Mouse (Mus musculus) lung, embryonic 16.5 days (tissue): ENCODE results near the gene Snx14. TPM values are rescaled to one million over a fixed set of nuclear protein-coding genes. Genes with fewer than 3 reads are reported as not detected.
"Not testable (repeated sequence)": the region's sequence is repeated elsewhere in the genome, so short reads cannot be mapped to it uniquely, and the experiment has no call there.

ENCODE experiments used
- ATAC-seq: fragments of 200-750 bp; cut with Nextera tagmentation; 2 replicates; pipeline ENCODE4 v1.8.0; 2017; ENCODE audit warnings: low read depth, mild to moderate bottlenecking, moderate library complexity
- H3K27ac ChIP-seq: fragments of 300-500 bp; sonication (generic); 2 replicates; pipeline ENCODE4 v1.5.1; 2014; ENCODE audit warnings: mild to moderate bottlenecking, control low read depth, low read length
- H3K27me3 ChIP-seq: fragments of 300-500 bp; sonication (generic); 2 replicates; pipeline ENCODE4 v1.6.1; 2014; ENCODE audit warnings: low read depth, low read length, mixed read lengths; ENCODE audit not compliant: control insufficient read depth, insufficient read depth
- H3K36me3 ChIP-seq: fragments of 300-500 bp; sonication (generic); 2 replicates; pipeline ENCODE4 v1.6.1; 2014; ENCODE audit warnings: low read length; ENCODE audit not compliant: control insufficient read depth, insufficient read depth
- H3K4me1 ChIP-seq: fragments of 300-500 bp; sonication (generic); replicated peaks from 2 replicates; pipeline ENCODE4 v1.6.1; 2014; ENCODE audit warnings: low read length, mixed read lengths; ENCODE audit not compliant: control insufficient read depth, insufficient read depth
- H3K4me2 ChIP-seq: fragments of 300-500 bp; sonication (generic); 2 replicates; pipeline ENCODE4 v1.6.1; 2014; ENCODE audit warnings: low read depth, low read length, control low read depth
- H3K4me3 ChIP-seq: fragments of 300-500 bp; sonication (generic); 2 replicates; pipeline ENCODE4 v1.5.1; 2014; ENCODE audit warnings: mild to moderate bottlenecking, low read length, control low read depth
- H3K9ac ChIP-seq: fragments of 300-500 bp; sonication (generic); 2 replicates; pipeline ENCODE4 v1.6.1; 2014; ENCODE audit warnings: low read length, control low read depth
- H3K9me3 ChIP-seq: fragments of 300-500 bp; sonication (generic); 2 replicates; pipeline ENCODE4 v1.6.1; 2016; ENCODE audit warnings: low read length; ENCODE audit not compliant: control insufficient read depth
- WGBS: fragments of 180-500 bp; shearing (Covaris S2); extraction: QIAGEN DNeasy Blood & Tissue Kit; methylation state at CpG from one replicate; pipeline ENCODE4 v1.1.7; 2014; 5-methylcytosine and 5-hydroxymethylcytosine counted together
- polyA plus RNA-seq: library from polyadenylated mRNA; unstranded; fragments of >200 nt; fragmentation: Nextera tagmentation; extraction: Ambion mirVana; gene quantifications from 2 replicates; pipeline ENCODE4 v1.2.1, GENCODE M21; 2015

Snx14 gene
- 28.8 and 30.1 TPM in 2 replicates for polyA plus RNA-seq

DNA sequence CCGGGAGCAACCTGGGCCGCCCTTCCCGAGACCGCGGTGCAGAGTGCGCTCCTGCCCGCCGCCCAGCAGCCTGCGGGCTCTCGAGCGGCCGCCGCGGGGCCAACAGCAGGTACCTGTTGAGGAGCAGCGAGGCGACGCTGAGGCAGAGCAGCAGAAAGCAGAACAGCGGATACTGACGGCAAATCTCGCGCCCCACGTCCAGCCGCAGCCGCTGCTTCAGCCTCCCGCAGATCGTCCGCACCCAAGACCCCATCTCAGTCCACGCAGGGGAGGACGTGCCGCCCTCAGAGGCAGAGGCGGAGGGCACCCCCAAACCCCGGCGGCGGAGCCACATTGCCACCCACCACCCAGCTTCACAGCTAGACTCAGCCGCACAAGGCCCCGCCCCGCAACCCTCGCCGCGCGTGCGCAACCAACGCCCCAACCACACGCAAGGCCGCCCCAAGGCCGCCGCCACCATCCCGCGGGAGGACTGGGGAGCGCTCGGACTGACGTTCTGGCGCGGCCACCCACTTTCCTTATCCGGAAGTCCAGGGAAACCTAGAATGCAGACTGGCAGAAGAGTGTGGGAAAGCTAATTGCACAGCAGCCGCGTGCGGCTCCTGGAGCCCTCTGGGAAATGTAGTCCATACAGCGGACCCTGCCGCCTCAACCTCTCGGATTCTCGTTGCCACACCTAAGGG lies at the start of gene Snx14:
Gene Snx14 (minus strand): TSS at position 404 of the 683 bp plus-strand sequence.
- Histone ChIP-seq H3K4me2 (peak within 1 kb of the TSS; percentile 94), H3K27me3 (no peaks in the 10 kb centered on the region), H3K9ac (peak within 1 kb of the TSS; percentile 93), H3K4me1 (peaks cover 9% of the 10 kb centered on the region; the same call in 1 of the 2 replicates), H3K27ac (peak within 1 kb of the TSS; percentile 95), H3K36me3 (no peaks in the 10 kb centered on the region; the same call in 1 of the 2 replicates), H3K9me3 (no peaks in the 10 kb centered on the region), H3K4me3 (peak within 1 kb of the TSS; percentile 84)
- ATAC-seq, result peak; percentile 98
- WGBS, result under 1% methylated on average over 59 of the region's 62 CpGs

DNA sequence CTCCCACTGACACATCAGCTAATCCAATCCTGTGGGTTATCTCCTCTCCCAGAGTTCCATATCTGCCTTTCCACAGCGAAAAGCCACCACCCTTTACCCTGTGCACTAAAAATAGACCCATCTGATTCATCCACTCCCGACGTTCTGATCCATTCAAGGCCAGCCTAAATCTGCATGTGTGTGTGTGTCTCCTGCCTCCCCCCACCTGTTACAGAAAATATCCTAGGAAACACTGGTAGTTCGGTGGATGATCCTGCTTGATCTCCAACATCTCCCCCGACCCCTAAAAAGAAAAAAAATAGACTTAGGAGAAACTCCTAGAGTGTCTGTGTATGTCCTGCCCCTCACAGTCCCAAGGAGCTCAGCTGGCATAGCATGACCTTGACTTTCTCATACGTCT lies 45.8 kb upstream of the Snx14 start:
- H3K4me1 ChIP-seq, result peaks cover 14% of the 10 kb centered on the region
- no peaks in the 10 kb centered on the region for H3K36me3 ChIP-seq
- H3K9ac ChIP-seq, result no peak overlapping the region
- H3K27me3 ChIP-seq, result no peaks in the 10 kb centered on the region
- H3K9me3 ChIP-seq, result no peaks in the 10 kb centered on the region
- ATAC-seq, result no peak
- WGBS, result 33% methylated on average over 6 of the region's 6 CpGs
- no peak overlapping the region for H3K27ac ChIP-seq
- H3K4me3 ChIP-seq, result no peak overlapping the region
- no peak overlapping the region for H3K4me2 ChIP-seq

DNA sequence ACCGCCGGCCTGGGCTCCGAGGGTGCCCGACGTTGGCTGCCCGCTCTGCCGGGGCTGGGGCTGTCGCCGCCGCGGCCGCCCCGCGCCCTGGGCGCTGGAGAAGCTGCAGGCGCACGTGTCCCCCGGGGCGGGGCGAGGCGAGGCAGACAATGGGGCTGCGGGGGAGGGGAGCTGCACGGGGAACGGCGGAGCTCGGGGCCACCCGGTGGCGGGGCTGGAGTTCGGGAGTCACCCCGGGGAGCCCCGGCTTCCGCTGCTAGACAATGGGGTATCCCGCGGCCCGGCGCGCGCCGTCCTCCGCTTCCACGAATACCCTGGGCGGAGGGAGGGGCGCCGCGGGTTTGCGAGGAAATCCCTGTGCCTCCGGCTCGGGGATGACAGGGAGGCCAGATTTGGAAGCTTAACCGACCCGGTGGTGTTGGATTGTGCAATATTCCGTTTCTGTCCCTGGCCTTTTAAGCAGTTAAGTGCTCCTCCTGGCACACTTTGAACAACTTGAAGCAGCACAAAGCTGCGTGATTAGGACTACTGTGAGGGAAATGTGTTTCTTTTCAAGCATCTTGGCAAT lies 44.2 kb upstream of the Snx14 start:
- H3K9me3 ChIP-seq, result no peaks in the 10 kb centered on the region
- H3K9ac ChIP-seq, result peak overlapping the region; percentile 88
- H3K27ac ChIP-seq, result peak overlapping the region; percentile 98
- H3K27me3 ChIP-seq, result no peaks in the 10 kb centered on the region
- H3K36me3 ChIP-seq, result no peaks in the 10 kb centered on the region; the same call in 1 of the 2 replicates
- 0% methylated on average over 35 of the region's 52 CpGs for WGBS
- no peak; the same call in 1 of the 2 replicates for ATAC-seq
- H3K4me2 ChIP-seq, result peak overlapping the region; percentile 62
- H3K4me1 ChIP-seq, result peaks cover 14% of the 10 kb centered on the region
- H3K4me3 ChIP-seq, result peak overlapping the region; percentile 95

DNA sequence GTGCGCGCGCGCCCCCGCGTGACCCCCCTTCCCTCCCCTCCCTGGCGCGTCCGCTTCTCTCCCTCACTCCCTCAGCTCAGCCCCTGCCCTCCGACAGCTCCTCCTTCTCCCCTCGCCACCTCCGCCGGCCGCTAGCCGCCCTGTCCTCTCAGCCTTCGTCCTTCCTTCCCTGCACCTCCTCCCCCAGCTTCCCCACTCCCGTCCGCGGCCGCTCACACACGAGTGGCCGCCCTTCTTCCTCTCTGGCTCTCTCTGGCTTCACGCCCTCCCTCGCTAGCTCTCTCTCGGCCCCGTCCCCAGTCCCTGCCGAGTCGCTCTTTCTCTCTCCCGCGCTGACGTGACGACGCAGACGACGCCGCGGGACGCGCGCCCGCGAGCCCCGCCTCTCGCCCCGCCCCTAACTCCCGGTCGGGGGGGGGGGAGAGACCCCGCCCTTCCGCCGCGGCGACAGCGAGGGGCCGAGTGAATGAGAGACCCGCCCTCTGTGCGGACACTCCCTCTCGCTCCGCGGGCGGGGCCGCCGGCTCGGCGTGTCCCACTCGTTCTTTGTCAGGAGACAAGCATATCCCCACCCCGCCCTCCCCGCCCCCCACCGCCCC lies 43.6 kb upstream of the Snx14 start, which contains the start of gene Syncrip:
Gene Syncrip (minus strand): TSS at position 345 of the 599 bp plus-strand sequence.
- peak within 1 kb of the TSS; percentile 98 for H3K27ac ChIP-seq
- not testable (repeated sequence) for H3K9me3 ChIP-seq, H3K27me3 ChIP-seq, H3K36me3 ChIP-seq
- peaks cover 14% of the 10 kb centered on the region for H3K4me1 ChIP-seq
- peak within 1 kb of the TSS; percentile 95 for H3K4me3 ChIP-seq
- peak within 1 kb of the TSS; percentile 63 for H3K4me2 ChIP-seq
- ATAC-seq, result peak; percentile 95
- peak within 1 kb of the TSS; percentile 89 for H3K9ac ChIP-seq
- WGBS, result under 1% methylated on average over 35 of the region's 68 CpGs

DNA sequence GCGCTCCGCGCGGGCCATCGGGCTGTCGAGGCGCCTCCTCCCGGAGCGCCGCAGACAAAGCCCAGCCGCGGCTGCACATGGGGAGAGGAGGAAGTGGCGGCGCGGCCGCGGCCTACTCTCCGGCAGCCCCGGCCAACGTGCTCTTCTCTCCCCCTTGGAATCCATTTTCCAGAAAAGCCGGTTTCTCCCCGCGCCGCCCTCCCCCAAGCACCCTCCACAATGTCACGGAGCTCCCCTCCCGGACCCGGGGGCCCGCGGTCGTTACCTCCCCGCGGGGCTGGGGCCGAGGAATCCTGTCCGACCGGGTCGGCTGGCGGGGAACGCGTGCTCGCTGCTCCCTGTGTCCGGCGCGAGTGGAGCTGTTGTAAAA lies 43.0 kb upstream of the Snx14 start:
- under 1% methylated on average over 10 of the region's 43 CpGs for WGBS
- H3K4me2 ChIP-seq, result peak overlapping the region; percentile 63; the same call in 1 of the 2 replicates
- H3K4me3 ChIP-seq, result peak overlapping the region; percentile 95
- peak; percentile 15 for ATAC-seq
- H3K27me3 ChIP-seq, result no peaks in the 10 kb centered on the region
- H3K9ac ChIP-seq, result peak overlapping the region; percentile 89
- peaks cover 14% of the 10 kb centered on the region for H3K4me1 ChIP-seq
- H3K27ac ChIP-seq, result peak overlapping the region; percentile 88
- H3K36me3 ChIP-seq, result peaks cover 8% of the 10 kb centered on the region
- H3K9me3 ChIP-seq, result no peaks in the 10 kb centered on the region

DNA sequence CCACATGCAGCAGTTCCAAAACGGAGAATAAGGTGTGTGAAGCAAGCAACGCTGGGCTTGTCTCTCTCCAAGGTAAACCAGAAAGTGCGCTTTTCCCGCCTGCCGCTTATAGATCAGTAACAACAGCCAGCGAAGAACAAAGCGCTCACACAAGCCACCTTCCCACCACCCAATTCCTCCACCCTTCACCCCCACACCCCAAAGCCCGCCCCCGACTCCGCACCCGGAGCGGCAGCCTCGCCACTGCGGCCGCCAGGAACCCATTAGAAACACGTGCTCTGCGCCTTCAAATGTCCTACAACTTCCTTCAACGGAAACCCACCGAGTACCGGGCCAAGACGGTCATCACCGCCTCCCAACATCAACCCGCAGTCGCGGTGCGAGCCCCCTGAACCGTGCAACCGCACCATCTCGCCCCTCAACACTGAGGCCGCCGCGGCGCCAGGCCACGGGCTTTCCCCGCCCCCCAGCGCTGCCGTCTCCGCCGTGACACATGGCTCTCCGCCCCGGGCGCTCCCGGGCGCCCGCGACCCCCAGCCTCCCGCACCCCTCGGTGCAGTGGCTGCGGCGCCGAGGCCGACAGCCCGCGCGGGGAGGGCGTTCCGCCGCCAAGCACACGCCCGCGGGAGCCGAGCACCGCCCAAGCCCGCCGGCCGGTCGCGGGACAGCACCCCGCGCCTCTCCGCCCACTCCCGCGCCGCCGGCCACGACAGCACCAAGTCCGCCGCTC lies 42.5 kb upstream of the Snx14 start:
- peak overlapping the region; percentile 89 for H3K9ac ChIP-seq
- peaks cover 14% of the 10 kb centered on the region for H3K4me1 ChIP-seq
- peak overlapping the region; percentile 95 for H3K4me3 ChIP-seq
- H3K4me2 ChIP-seq, result peak overlapping the region; percentile 63
- H3K27me3 ChIP-seq, result no peaks in the 10 kb centered on the region
- peak; percentile 12 for ATAC-seq
- peaks cover 8% of the 10 kb centered on the region for H3K36me3 ChIP-seq
- 0% methylated on average over 61 of the region's 78 CpGs for WGBS
- H3K27ac ChIP-seq, result peak overlapping the region; percentile 88
- no peaks in the 10 kb centered on the region for H3K9me3 ChIP-seq

DNA sequence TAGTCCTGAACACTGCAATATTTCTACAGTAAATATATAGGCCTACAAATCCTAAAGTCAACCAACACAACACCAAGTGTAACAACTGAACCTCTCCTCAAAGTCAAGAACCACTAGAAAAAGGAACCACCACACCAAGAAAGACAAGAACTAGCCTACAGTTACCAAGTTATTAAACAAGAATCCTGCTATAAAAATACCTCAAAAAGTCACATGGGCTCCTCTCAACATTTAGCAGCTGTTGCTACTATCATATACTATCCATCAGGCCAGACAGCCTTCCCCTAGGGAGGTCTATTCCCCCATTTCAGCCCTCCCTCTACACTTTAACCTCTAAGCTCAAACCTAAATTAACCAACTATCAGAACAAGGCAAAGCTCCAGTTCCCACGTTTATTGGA lies 41.4 kb upstream of the Snx14 start:
- no peak for ATAC-seq
- no peaks in the 10 kb centered on the region for H3K27me3 ChIP-seq
- H3K4me2 ChIP-seq, result peak overlapping the region; percentile 63
- no peak overlapping the region for H3K27ac ChIP-seq
- peaks cover 14% of the 10 kb centered on the region for H3K4me1 ChIP-seq
- H3K4me3 ChIP-seq, result peak overlapping the region; percentile 95
- WGBS, result 0% methylated on average over 1 of the region's 1 CpGs
- peaks cover 12% of the 10 kb centered on the region for H3K36me3 ChIP-seq
- no peaks in the 10 kb centered on the region for H3K9me3 ChIP-seq
- peak overlapping the region; percentile 37 for H3K9ac ChIP-seq

DNA sequence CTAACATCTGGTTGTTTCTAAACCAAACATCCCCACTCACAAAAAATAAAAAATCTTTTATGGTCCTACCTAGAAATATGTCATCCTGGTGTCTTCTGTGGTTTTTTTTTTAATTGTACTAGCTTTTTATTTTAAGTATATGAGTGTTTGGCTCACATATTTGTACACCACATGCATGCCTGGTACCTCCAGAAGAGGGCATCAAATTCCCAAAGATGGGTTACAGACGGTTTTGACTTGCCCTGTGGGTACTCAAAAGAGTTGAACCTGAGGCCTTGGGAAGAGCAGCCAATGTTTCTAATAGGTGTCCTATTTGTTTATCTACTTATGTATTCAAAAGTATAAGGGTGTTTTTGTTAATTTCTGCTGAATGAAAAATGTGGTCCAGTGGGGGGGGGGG lies 37.4 kb upstream of the Snx14 start:
- H3K27ac ChIP-seq, result no peak overlapping the region
- no peak overlapping the region for H3K9ac ChIP-seq
- ATAC-seq, result no peak
- H3K9me3 ChIP-seq, result no peaks in the 10 kb centered on the region
- no peaks in the 10 kb centered on the region for H3K27me3 ChIP-seq
- peaks cover 30% of the 10 kb centered on the region for H3K36me3 ChIP-seq
- H3K4me2 ChIP-seq, result no peak overlapping the region
- H3K4me1 ChIP-seq, result peaks cover 8% of the 10 kb centered on the region
- WGBS, result 31% methylated on average over 1 of the region's 1 CpGs
- no peak overlapping the region for H3K4me3 ChIP-seq

DNA sequence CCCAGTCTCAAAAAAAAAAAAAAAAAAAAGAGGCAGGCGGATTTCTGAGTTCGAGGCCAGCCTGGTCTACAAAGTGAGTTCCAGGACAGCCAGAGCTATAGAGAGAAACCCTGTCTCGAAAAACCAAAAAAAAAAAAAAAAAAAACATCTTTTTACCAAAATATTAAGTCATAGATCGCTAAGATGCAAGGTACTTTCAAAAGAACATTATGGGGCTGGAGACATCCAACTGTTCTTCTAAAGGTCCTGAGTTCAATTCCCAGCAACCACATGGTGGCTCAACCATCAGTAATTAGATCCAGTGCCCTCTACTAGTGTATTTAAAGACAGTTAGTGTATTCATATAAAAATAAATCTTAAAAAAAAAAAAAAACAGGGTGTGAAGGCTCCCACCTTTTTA lies 22.3 kb upstream of the Snx14 start:
- 96% methylated on average over 2 of the region's 4 CpGs for WGBS
- not testable (repeated sequence) for H3K4me2 ChIP-seq, H3K9me3 ChIP-seq, H3K4me3 ChIP-seq, H3K9ac ChIP-seq, H3K27me3 ChIP-seq, ATAC-seq, H3K4me1 ChIP-seq, H3K27ac ChIP-seq
- H3K36me3 ChIP-seq, result peaks cover 29% of the 10 kb centered on the region
